Mouse (Mus musculus) forebrain, embryonic 13.5 days (tissue): ENCODE results near the gene Zdhhc21. TPM values are rescaled to one million over a fixed set of nuclear protein-coding genes. Genes with fewer than 3 reads are reported as not detected.
A peak's percentile ranks its signal among the peaks of the same experiment; 100 is the strongest.

Experiments used
- ATAC-seq: fragments of 200-750 bp; cut with Nextera tagmentation; 2 replicates; pipeline ENCODE4 v1.8.0; 2017
- H3K27ac ChIP-seq: fragments of 300-500 bp; sonication (generic); 2 replicates; pipeline ENCODE4 v1.5.1; 2015; ENCODE audit warnings: inconsistent platforms, mild to moderate bottlenecking, moderate library complexity
- H3K27me3 ChIP-seq: fragments of 300-500 bp; sonication (generic); 2 replicates; pipeline ENCODE4 v1.6.1; 2015; ENCODE audit warnings: mild to moderate bottlenecking, inconsistent platforms
- H3K36me3 ChIP-seq: fragments of 300-500 bp; sonication (generic); 2 replicates; pipeline ENCODE4 v1.6.1; 2015; ENCODE audit warnings: mild to moderate bottlenecking, inconsistent platforms; ENCODE audit not compliant: poor library complexity, severe bottlenecking
- H3K4me1 ChIP-seq: fragments of 300-500 bp; sonication (generic); 2 replicates; pipeline ENCODE4 v1.6.1; 2015; ENCODE audit warnings: inconsistent platforms
- H3K4me2 ChIP-seq: fragments of 300-500 bp; sonication (generic); 2 replicates; pipeline ENCODE4 v1.6.1; 2015; ENCODE audit warnings: inconsistent platforms, mild to moderate bottlenecking, moderate library complexity
- H3K4me3 ChIP-seq: fragments of 300-500 bp; sonication (generic); 2 replicates; pipeline ENCODE4 v1.5.1; 2015; ENCODE audit warnings: mild to moderate bottlenecking, inconsistent platforms
- H3K9ac ChIP-seq: fragments of 300-500 bp; sonication (generic); 2 replicates; pipeline ENCODE4 v1.6.1; 2015; ENCODE audit warnings: mild to moderate bottlenecking, inconsistent platforms
- H3K9me3 ChIP-seq: fragments of 300-500 bp; sonication (generic); replicated peaks from 2 replicates; pipeline ENCODE4 v1.6.1; 2016; ENCODE audit warnings: inconsistent platforms
- WGBS: fragments of 180-500 bp; shearing (Covaris S2); methylation state at CpG from one replicate; pipeline ENCODE4 v1.1.7; 2015; 5-methylcytosine and 5-hydroxymethylcytosine counted together
- polyA plus RNA-seq: library from polyadenylated mRNA; unstranded; fragments of >200 nt; fragmentation: Nextera tagmentation; extraction: Ambion mirVana; gene quantifications from 2 replicates; pipeline ENCODE4 v1.2.1, GENCODE M21; 2015

Zdhhc21 gene
- polyA plus RNA-seq, 1 experiment from 2014 or later, result 15.1 TPM

GRCm38 (mm10) chr4:82755616-82756294 lies 104.0 kb downstream of the Zdhhc21 start:
- H3K4me3 ChIP-seq, result no peak overlapping the region
- no peak for ATAC-seq
- H3K4me2 ChIP-seq, result no peak overlapping the region
- WGBS, result 9% methylated on average over 3 of the region's 3 CpGs
- H3K9me3 ChIP-seq, result no peaks in the 10 kb centered on the region
- H3K36me3 ChIP-seq, result no peaks in the 10 kb centered on the region
- H3K4me1 ChIP-seq, result peaks cover 11% of the 10 kb centered on the region; the same call in 1 of the 2 replicates
- 0 out of 2 replicates have a peak overlapping the region, but pooled peaks have one; percentile 19 for H3K27ac ChIP-seq
- no peaks in the 10 kb centered on the region for H3K27me3 ChIP-seq
- no peak overlapping the region for H3K9ac ChIP-seq

Other genes with a start within 250 kb of the Zdhhc21 start
- gene Nfib, start 154.2 kb downstream of the Zdhhc21 start, polyA plus RNA-seq, result 170 and 204 TPM in 2 replicates
- 0.20 and 0.22 TPM in 2 replicates for gene Cer1, start 25.2 kb upstream of the Zdhhc21 start, polyA plus RNA-seq
- gene Frem1, start 192.4 kb upstream of the Zdhhc21 start, polyA plus RNA-seq, result 1.7 and 1.8 TPM in 2 replicates